Mouse (Mus musculus) heart, embryonic 15.5 days (tissue): ENCODE data around the gene Tenm4. TPM values are rescaled to one million over a fixed set of nuclear protein-coding genes. Genes with fewer than 3 reads are reported as not detected.
A peak's percentile ranks its signal among the peaks of the same experiment; 100 is the strongest.

Experiments
- ATAC-seq: fragments of 200-750 bp; cut with Nextera tagmentation; replicated peaks from 2 replicates; pipeline ENCODE4 v1.8.0; 2017; ENCODE audit warnings: low read depth, moderate TSS enrichment; ENCODE audit not compliant: insufficient number of reproducible peaks, insufficient read depth, low FRiP score
- H3K27ac ChIP-seq: fragments of 300-500 bp; sonication (generic); 2 replicates; pipeline ENCODE4 v1.5.1; 2015; ENCODE audit warnings: mild to moderate bottlenecking, inconsistent platforms
- H3K27me3 ChIP-seq: fragments of 300-500 bp; sonication (generic); 2 replicates; pipeline ENCODE4 v1.6.1; 2015; ENCODE audit warnings: inconsistent platforms
- H3K36me3 ChIP-seq: fragments of 300-500 bp; sonication (generic); 2 replicates; pipeline ENCODE4 v1.6.1; 2015; ENCODE audit warnings: mild to moderate bottlenecking, inconsistent platforms
- H3K4me1 ChIP-seq: fragments of 300-500 bp; sonication (generic); replicated peaks from 2 replicates; pipeline ENCODE4 v1.6.1; 2015; ENCODE audit warnings: inconsistent platforms
- H3K4me2 ChIP-seq: fragments of 300-500 bp; sonication (generic); 2 replicates; pipeline ENCODE4 v1.6.1; 2015; ENCODE audit warnings: inconsistent platforms, mild to moderate bottlenecking, moderate library complexity
- H3K4me3 ChIP-seq: fragments of 300-500 bp; sonication (generic); 2 replicates; pipeline ENCODE4 v1.5.1; 2015; ENCODE audit warnings: mild to moderate bottlenecking, inconsistent platforms
- H3K9ac ChIP-seq: fragments of 300-500 bp; sonication (generic); 2 replicates; pipeline ENCODE4 v1.6.1; 2015; ENCODE audit warnings: mild to moderate bottlenecking, inconsistent platforms
- H3K9me3 ChIP-seq: fragments of 300-500 bp; sonication (generic); replicated peaks from 2 replicates; pipeline ENCODE4 v1.6.1; 2016; ENCODE audit warnings: inconsistent platforms
- WGBS: fragments of 180-500 bp; shearing (Covaris S2); methylation state at CpG from one replicate; pipeline ENCODE4 v1.1.7; 2015; ENCODE audit warnings: mixed read lengths; 5-methylcytosine and 5-hydroxymethylcytosine counted together
- polyA plus RNA-seq: library from polyadenylated mRNA; unstranded; fragments of >200 nt; fragmentation: Nextera tagmentation; extraction: Ambion mirVana; gene quantifications from 2 replicates; pipeline ENCODE4 v1.2.1, GENCODE M21; 2015

The Tenm4 gene
- polyA plus RNA-seq, 1 experiment from 2014 or later, result 7.9 TPM

- WGBS, result 78% methylated on average over 5 of the region's 5 CpGs
- ATAC-seq, result no peak
- no peak overlapping the region for H3K4me2 ChIP-seq
These were observed 684.9 kb downstream of the Tenm4 start for GRCm38 (mm10) chr7:96855867-96856406.

GRCm38 (mm10) chr7:96856518-96856917 is 685.5 kb downstream of the Tenm4 start:
- WGBS, result 46% methylated on average over 4 of the region's 4 CpGs
- Histone ChIP-seq H3K9me3 (no peaks in the 10 kb centered on the region), H3K27me3 (no peaks in the 10 kb centered on the region; the same call in 1 of the 2 replicates), H3K4me2 (no peak overlapping the region), H3K36me3 (no peaks in the 10 kb centered on the region), H3K9ac (no peak overlapping the region), H3K4me1 (peaks cover 8% of the 10 kb centered on the region), H3K27ac (no peak overlapping the region), H3K4me3 (no peak overlapping the region)
- ATAC-seq, result no peak

More at GRCm38 (mm10) chr7:96855867-96856406, 684.9 kb downstream of the Tenm4 start:
- Histone ChIP-seq H3K36me3 (no peaks in the 10 kb centered on the region), H3K4me1 (peaks cover 8% of the 10 kb centered on the region), H3K4me3 (no peak overlapping the region), H3K27me3 (no peaks in the 10 kb centered on the region; the same call in 1 of the 2 replicates), H3K27ac (no peak overlapping the region), H3K9me3 (no peaks in the 10 kb centered on the region), H3K9ac (no peak overlapping the region)

- Histone ChIP-seq H3K27ac (no peak overlapping the region), H3K4me3 (no peak overlapping the region)
- WGBS, result 79% methylated on average over 2 of the region's 2 CpGs
These were observed 688.0 kb downstream of the Tenm4 start for GRCm38 (mm10) chr7:96859077-96859476.

GRCm38 (mm10) chr7:96859684-96860083 is 688.6 kb downstream of the Tenm4 start:
- H3K27ac ChIP-seq, result no peak overlapping the region
- no peak overlapping the region for H3K9ac ChIP-seq
- H3K9me3 ChIP-seq, result no peaks in the 10 kb centered on the region
- no peak for ATAC-seq
- H3K36me3 ChIP-seq, result no peaks in the 10 kb centered on the region
- 78% methylated on average over 5 of the region's 5 CpGs for WGBS
- H3K4me1 ChIP-seq, result peaks cover 8% of the 10 kb centered on the region
- H3K27me3 ChIP-seq, result no peaks in the 10 kb centered on the region; the same call in 1 of the 2 replicates
- no peak overlapping the region for H3K4me2 ChIP-seq
- no peak overlapping the region for H3K4me3 ChIP-seq

More at GRCm38 (mm10) chr7:96859077-96859476, 688.0 kb downstream of the Tenm4 start:
- Histone ChIP-seq H3K4me1 (peaks cover 8% of the 10 kb centered on the region), H3K4me2 (no peak overlapping the region), H3K36me3 (no peaks in the 10 kb centered on the region), H3K9me3 (no peaks in the 10 kb centered on the region), H3K27me3 (no peaks in the 10 kb centered on the region; the same call in 1 of the 2 replicates), H3K9ac (no peak overlapping the region)
- ATAC-seq, result no peak

GRCm38 (mm10) chr7:96860650-96861049 is 689.6 kb downstream of the Tenm4 start:
- H3K4me3 ChIP-seq, result no peak overlapping the region
- 0 out of 2 replicates have a peak, but pooled peaks have one; percentile 50 for ATAC-seq
- 0 out of 2 replicates have a peak overlapping the region, but pooled peaks have one; percentile 15 for H3K27ac ChIP-seq
- peaks cover 8% of the 10 kb centered on the region for H3K4me1 ChIP-seq
- H3K36me3 ChIP-seq, result no peaks in the 10 kb centered on the region
- H3K9me3 ChIP-seq, result no peaks in the 10 kb centered on the region
- H3K27me3 ChIP-seq, result no peaks in the 10 kb centered on the region; the same call in 1 of the 2 replicates
- no peak overlapping the region for H3K4me2 ChIP-seq
- 38% methylated on average over 4 of the region's 4 CpGs for WGBS
- no peak overlapping the region for H3K9ac ChIP-seq

GRCm38 (mm10) chr7:96864894-96865722 is 694.1 kb downstream of the Tenm4 start:
- H3K27ac ChIP-seq, result no peak overlapping the region
- WGBS, result 70% methylated on average over 7 of the region's 7 CpGs
- H3K4me2 ChIP-seq, result no peak overlapping the region
- H3K4me3 ChIP-seq, result no peak overlapping the region
- no peaks in the 10 kb centered on the region for H3K27me3 ChIP-seq
- H3K4me1 ChIP-seq, result peaks cover 7% of the 10 kb centered on the region
- H3K9ac ChIP-seq, result no peak overlapping the region
- H3K9me3 ChIP-seq, result no peaks in the 10 kb centered on the region
- H3K36me3 ChIP-seq, result no peaks in the 10 kb centered on the region
- ATAC-seq, result no peak

- H3K4me2 ChIP-seq, result no peak overlapping the region
- no peak overlapping the region for H3K9ac ChIP-seq
- no peak overlapping the region for H3K4me3 ChIP-seq
- no peaks in the 10 kb centered on the region for H3K9me3 ChIP-seq
- 76% methylated on average over 16 of the region's 16 CpGs for WGBS
- no peaks in the 10 kb centered on the region for H3K36me3 ChIP-seq
- ATAC-seq, result no peak
- no peaks in the 10 kb centered on the region for H3K27me3 ChIP-seq
- H3K27ac ChIP-seq, result no peak overlapping the region
- no peaks in the 10 kb centered on the region for H3K4me1 ChIP-seq
These were observed 698.2 kb downstream of the Tenm4 start for GRCm38 (mm10) chr7:96869079-96869810.

GRCm38 (mm10) chr7:96870473-96870872 is 699.4 kb downstream of the Tenm4 start:
- H3K9ac ChIP-seq, result no peak overlapping the region
- ATAC-seq, result no peak

GRCm38 (mm10) chr7:96871031-96871430 is 700.0 kb downstream of the Tenm4 start:
- H3K27ac ChIP-seq, result no peak overlapping the region
- H3K4me3 ChIP-seq, result no peak overlapping the region
- H3K9me3 ChIP-seq, result no peaks in the 10 kb centered on the region
- no peak overlapping the region for H3K4me2 ChIP-seq
- WGBS, result 84% methylated on average over 4 of the region's 4 CpGs
- no peak for ATAC-seq
- no peak overlapping the region for H3K9ac ChIP-seq
- H3K36me3 ChIP-seq, result no peaks in the 10 kb centered on the region
- H3K27me3 ChIP-seq, result no peaks in the 10 kb centered on the region
- H3K4me1 ChIP-seq, result no peaks in the 10 kb centered on the region

More at GRCm38 (mm10) chr7:96870473-96870872, 699.4 kb downstream of the Tenm4 start:
- WGBS, result 79% methylated on average over 8 of the region's 8 CpGs
- Histone ChIP-seq H3K9me3 (no peaks in the 10 kb centered on the region), H3K4me2 (no peak overlapping the region), H3K27me3 (no peaks in the 10 kb centered on the region), H3K36me3 (no peaks in the 10 kb centered on the region), H3K27ac (no peak overlapping the region), H3K4me1 (no peaks in the 10 kb centered on the region), H3K4me3 (no peak overlapping the region)

GRCm38 (mm10) chr7:96878511-96879276 is 707.6 kb downstream of the Tenm4 start:
- no peaks in the 10 kb centered on the region for H3K36me3 ChIP-seq
- no peak overlapping the region for H3K4me2 ChIP-seq
- no peak for ATAC-seq
- H3K4me3 ChIP-seq, result no peak overlapping the region
- no peaks in the 10 kb centered on the region for H3K4me1 ChIP-seq
- no peak overlapping the region for H3K27ac ChIP-seq
- no peaks in the 10 kb centered on the region for H3K9me3 ChIP-seq
- WGBS, result 78% methylated on average over 7 of the region's 7 CpGs
- no peak overlapping the region for H3K9ac ChIP-seq
- no peaks in the 10 kb centered on the region for H3K27me3 ChIP-seq

GRCm38 (mm10) chr7:96879593-96879992 is 708.5 kb downstream of the Tenm4 start:
- WGBS, result 80% methylated on average over 6 of the region's 6 CpGs

More at GRCm38 (mm10) chr7:96879593-96879992, 708.5 kb downstream of the Tenm4 start:
- Histone ChIP-seq H3K9me3 (no peaks in the 10 kb centered on the region), H3K4me1 (no peaks in the 10 kb centered on the region), H3K9ac (no peak overlapping the region), H3K4me2 (no peak overlapping the region), H3K27ac (no peak overlapping the region), H3K27me3 (no peaks in the 10 kb centered on the region), H3K4me3 (no peak overlapping the region), H3K36me3 (no peaks in the 10 kb centered on the region)
- no peak for ATAC-seq
